In the genomic region with DNA sequence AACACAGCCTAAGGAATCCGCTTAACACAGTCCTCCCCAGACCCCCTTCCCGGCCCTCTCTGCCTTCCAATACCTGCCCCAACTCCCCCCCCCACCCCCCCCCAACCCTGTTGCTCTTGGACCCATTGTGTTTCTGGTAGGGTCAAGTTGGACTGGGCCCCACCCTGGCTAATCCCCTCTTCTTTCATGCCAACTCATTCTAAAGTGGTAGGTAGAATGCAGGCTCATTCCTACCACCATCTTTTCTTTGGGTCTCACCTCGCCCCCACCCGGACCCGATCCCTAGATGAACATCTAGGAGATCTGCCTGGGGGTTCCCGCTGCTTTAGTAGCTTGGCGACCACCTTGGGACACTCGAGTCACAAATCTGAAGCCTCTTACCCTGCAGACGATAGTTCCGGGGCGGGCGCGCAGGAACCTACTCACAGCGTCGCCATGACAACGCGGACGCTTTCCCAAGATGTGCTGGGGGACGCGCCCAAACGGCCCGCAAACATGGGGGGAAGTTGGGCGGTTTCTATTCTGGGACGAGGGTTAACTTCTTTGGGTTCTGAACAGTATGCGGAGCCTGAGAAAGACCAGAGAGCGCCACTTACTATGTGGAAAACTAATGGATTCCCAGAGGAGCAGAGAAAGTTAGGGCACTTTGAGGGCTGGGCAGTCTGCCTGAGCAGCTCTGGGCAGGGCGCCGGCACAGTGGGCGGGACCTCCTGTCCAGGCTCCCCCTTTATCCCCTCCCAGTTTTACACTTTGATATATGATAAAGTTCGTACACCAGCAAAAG, we compare ENCODE assay signal across 9 mouse cellular contexts. TPM values are rescaled to one million over a fixed set of nuclear protein-coding genes. Genes with fewer than 3 reads are reported as not detected.
DNase-seq lines count a peak whose midpoint lies in the region; TF ChIP-seq lines count a peak whose summit lies in the region.
"Had no signal": no experiment of that assay in that cellular context is flagged by ENCODE, and none has a peak within 500 bp of the region (broad histone marks: within the 10 kb centered on the region; RNA-seq: fewer than 3 reads in every experiment).

TSS of gene Cfap221 (minus strand) at position 437 of the 784 bp plus-strand sequence.

- peaks cover 0 to 2% of the 10 kb centered on the region in 2 experiments; a peak in 1 of 4 replicates for H3K4me1 ChIP-seq in MEL (ENCODE audit: control insufficient read depth in 1 of 2, insufficient read depth in 2 of 2, low read length in 2 of 2)

- H3K9ac ChIP-seq in MEL (ENCODE audit: control insufficient read depth, low read depth, low read length, poor library complexity, severe bottlenecking), result peak within 1 kb of the TSS; percentile 50

- H3K27ac ChIP-seq in MEL (ENCODE audit: control insufficient read depth, low read depth, low read length) (no peak within 1 kb of the TSS), macrophage (no peak within 1 kb of the TSS)

- H3K79me2 ChIP-seq in MEL (ENCODE audit: control insufficient read depth, insufficient read depth, low read length, poor library complexity) (no peaks in the 10 kb centered on the region), macrophage (ENCODE audit: inconsistent target) (no peaks in the 10 kb centered on the region)

- H3K27me3 ChIP-seq in MEL (ENCODE audit: control insufficient read depth in 1 of 2, insufficient read depth in 2 of 2, low read length in 2 of 2), result no peaks in the 10 kb centered on the region; a peak in 2 of 4 replicates

- DNase-seq in MEL (ENCODE audit: low read depth, low spot score) (peak; percentile 94), MN1 (ENCODE audit: low spot score) (no peak)
- DNase-seq in brain, embryonic 18.5 days (ENCODE audit: low read depth, low spot score), result peak; percentile 28
- DNase-seq in frontal cortex, postnatal 14 days (ENCODE audit: low spot score in 2 of 2), result peak; percentile 48 to 61
- peak; percentile 62 for DNase-seq in hindlimb bud, embryonic 11.5 days (ENCODE audit: extremely low spot score, low read depth, low spot score)
- DNase-seq in left cerebral cortex, adult 9 months (ENCODE audit: low spot score in 2 of 2), result peak; percentile 5 to 56
- DNase-seq in right cerebral cortex, postnatal 25 days, result peak; percentile 66

- no peaks in the 10 kb centered on the region for H3K9me3 ChIP-seq in MEL (replicated peaks; ENCODE audit: insufficient read depth, low read length)

- 6% methylated on average over 29 of the region's 30 CpGs for WGBS in macrophage (ENCODE audit: missing documents)

- TF ChIP-seq POLR2A in MEL (IDR thresholded peaks at IDR 0.05; ENCODE audit: control insufficient read depth in 1 of 2, insufficient read depth in 1 of 2, low read depth in 1 of 2, low read length in 2 of 2, poor library complexity in 1 of 2), result no peak

- no peak for TF ChIP-seq RAD21 in MEL (IDR thresholded peaks at IDR 0.05; ENCODE audit: low read depth, low read length)

- peak within 1 kb of the TSS; percentile 65 to 76 for H3K4me3 ChIP-seq in MEL (ENCODE audit: control insufficient read depth in 1 of 2, insufficient read depth in 1 of 2, low read depth in 2 of 2, low read length in 2 of 2)
- peak within 1 kb of the TSS; percentile 22 for H3K4me3 ChIP-seq in macrophage (ENCODE audit: inconsistent target)

- H3K36me3 ChIP-seq in MEL (ENCODE audit: control insufficient read depth in 1 of 2, insufficient read depth in 2 of 2, low read length in 2 of 2) (no peaks in the 10 kb centered on the region), macrophage (ENCODE audit: inconsistent target) (no peaks in the 10 kb centered on the region)

- no peak for TF ChIP-seq CTCF in MEL (IDR thresholded peaks at IDR 0.05 in 2 of 3, conservative IDR thresholded peaks at IDR 0.05 in 1 of 3; ENCODE audit: control insufficient read depth in 1 of 3, insufficient read depth in 1 of 3, low read depth in 2 of 3, low read length in 3 of 3, poor library complexity in 1 of 3, severe bottlenecking in 1 of 3)

- TF ChIP-seq EP300 in MEL (IDR thresholded peaks at IDR 0.05; ENCODE audit: low read depth in 1 of 2, low read length in 2 of 2), result no peak

TF ChIP-seq in MEL, 35 proteins besides CTCF, POLR2A, EP300 and RAD21:
- no peak for TF ChIP-seq NELFE (IDR thresholded peaks at IDR 0.05; ENCODE audit: low read depth, low read length)
- TF ChIP-seq MXI1 (IDR thresholded peaks at IDR 0.05; ENCODE audit: low read depth, low read length), result peak; percentile 78
- no peak for TF ChIP-seq TCF12 (IDR thresholded peaks at IDR 0.05; ENCODE audit: low read depth, low read length)
- TF ChIP-seq MAFK (IDR thresholded peaks at IDR 0.05; ENCODE audit: borderline replicate concordance, low read depth, low read length), result no peak
- TF ChIP-seq MAZ (IDR thresholded peaks at IDR 0.05; ENCODE audit: low read depth, low read length), result no peak; the same call in 1 of the 2 replicates
- TF ChIP-seq ELF1 (IDR thresholded peaks at IDR 0.05; ENCODE audit: low read depth, low read length), result peak; percentile 62
- TF ChIP-seq ZKSCAN1 (IDR thresholded peaks at IDR 0.05; ENCODE audit: low read depth, low read length), result no peak
- 0 out of 2 replicates have a peak, but pooled peaks have one; percentile 88 for TF ChIP-seq CHD1 (IDR thresholded peaks at IDR 0.05; ENCODE audit: low read depth, low read length)
- no peak for TF ChIP-seq ZMIZ1 (IDR thresholded peaks at IDR 0.05; ENCODE audit: low read depth, low read length)
- no peak for TF ChIP-seq ZNF384 (IDR thresholded peaks at IDR 0.05; ENCODE audit: low read depth, low read length)
- TF ChIP-seq SIN3A (IDR thresholded peaks at IDR 0.05; ENCODE audit: low read length), result peak; percentile 92
- TF ChIP-seq HCFC1 (IDR thresholded peaks at IDR 0.05; ENCODE audit: low read depth, low read length), result peak; percentile 68

RNA-seq across cellular contexts. Expression of gene Cfap221, which starts in this region (rescaled TPM):
- total RNA-seq in MEL (2012; rRNA removed), result not detected in 2 replicates
- polyA plus RNA-seq in MEL (2012; ENCODE audit: insufficient read depth in 1 of 2, insufficient read length in 2 of 2, low read depth in 1 of 2, low replicate concordance in 2 of 2, missing spikeins in 1 of 2), result not detected
- total RNA-seq in macrophage (2018; cell fraction: chromatin; rRNA removed), result not detected
- total RNA-seq in macrophage (2018; cell fraction: cytosol; rRNA removed), result not detected
- not detected for total RNA-seq in macrophage (2018; cell fraction: nucleus; rRNA removed)
- polyA plus RNA-seq in macrophage (2018), result not detected in 3 replicates
- total RNA-seq: gastrocnemius, adult 8-10 months had no signal

Comparison
In these comparisons a context has a peak if more than half of its experiments do, and no peak if none do; other contexts are left out.
1. Peak in DNase-seq, H3K4me3 ChIP-seq and H3K9ac ChIP-seq in MEL; RNA of the gene not detected or under 1 TPM.